Mouse (Mus musculus) mammary gland, adult 2 months (tissue): ENCODE data around the gene Palld. TPM values are rescaled to one million over a fixed set of nuclear protein-coding genes. Genes with fewer than 3 reads are reported as not detected.

Experiments
- polyA plus RNA-seq: library from polyadenylated mRNA; depleted of rRNA; stranded (reverse); fragments of >200 nt; gene quantifications from 2 replicates; pipeline ENCODE4 v1.2.3, GENCODE M21; 2012; ENCODE audit warnings: low replicate concordance; rRNA removed

The Palld gene
- 28.1 and 39.9 TPM in 2 replicates for polyA plus RNA-seq

DNA sequence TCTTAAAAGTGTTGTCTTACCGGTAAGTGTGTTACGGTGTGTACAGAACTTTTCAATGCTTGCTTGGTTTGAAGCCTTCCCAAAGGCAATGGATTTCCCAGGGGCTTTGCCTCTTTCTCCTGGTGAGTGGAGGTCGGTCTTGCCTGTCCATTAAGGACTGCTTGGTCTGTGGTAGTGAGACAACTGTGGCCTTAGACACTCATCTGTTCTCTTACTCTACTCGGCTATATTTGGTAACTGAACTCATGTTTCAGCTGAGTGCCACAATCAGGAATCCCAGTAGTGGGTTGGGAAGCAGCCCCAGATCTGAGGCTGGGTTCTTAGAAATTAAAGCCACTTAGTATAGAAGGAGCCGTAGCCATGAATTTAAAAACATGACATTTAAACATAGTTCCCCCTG lies at the start of gene Palld:
Gene Palld (minus strand): TSS at position 170 of the 400 bp plus-strand sequence.

DNA sequence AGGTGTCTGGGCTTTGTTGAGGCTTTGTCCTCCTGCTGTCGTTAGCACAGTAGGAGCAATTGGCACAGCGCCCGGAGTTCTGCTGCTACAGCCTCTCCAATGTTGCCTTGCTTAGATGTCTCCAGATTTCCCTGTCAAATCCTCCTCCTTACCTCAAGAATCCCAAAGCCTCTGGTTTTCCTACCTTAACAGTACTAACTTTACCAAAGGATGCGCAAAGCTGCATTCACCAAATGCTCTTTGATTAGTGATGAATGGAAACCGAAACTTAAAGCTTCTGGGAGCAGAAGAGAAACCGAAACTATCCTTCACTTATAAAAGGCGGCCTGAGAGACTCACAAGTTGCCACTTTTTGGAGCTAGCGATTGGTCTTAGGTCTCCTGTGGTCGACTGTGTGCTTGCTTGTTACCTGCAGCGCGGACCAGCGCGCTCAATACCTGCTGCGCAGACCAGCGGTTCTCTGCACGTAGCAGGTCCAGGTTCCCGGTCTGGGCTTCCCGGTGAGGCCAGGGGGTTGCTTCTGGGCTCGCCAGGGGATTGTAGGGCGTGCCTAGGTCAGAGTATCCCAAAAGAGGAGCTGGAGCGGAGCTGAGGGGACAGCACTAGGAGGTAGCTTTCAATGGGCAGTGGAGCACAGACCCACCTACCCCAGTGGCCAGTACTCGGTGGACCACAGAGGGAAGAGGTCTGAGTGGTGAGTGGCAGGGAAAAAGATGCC lies 25.4 kb upstream of the Palld start, which contains the start of gene Ddx60:
Gene Ddx60 (plus strand): TSS at position 311 of the 718 bp plus-strand sequence.

DNA sequence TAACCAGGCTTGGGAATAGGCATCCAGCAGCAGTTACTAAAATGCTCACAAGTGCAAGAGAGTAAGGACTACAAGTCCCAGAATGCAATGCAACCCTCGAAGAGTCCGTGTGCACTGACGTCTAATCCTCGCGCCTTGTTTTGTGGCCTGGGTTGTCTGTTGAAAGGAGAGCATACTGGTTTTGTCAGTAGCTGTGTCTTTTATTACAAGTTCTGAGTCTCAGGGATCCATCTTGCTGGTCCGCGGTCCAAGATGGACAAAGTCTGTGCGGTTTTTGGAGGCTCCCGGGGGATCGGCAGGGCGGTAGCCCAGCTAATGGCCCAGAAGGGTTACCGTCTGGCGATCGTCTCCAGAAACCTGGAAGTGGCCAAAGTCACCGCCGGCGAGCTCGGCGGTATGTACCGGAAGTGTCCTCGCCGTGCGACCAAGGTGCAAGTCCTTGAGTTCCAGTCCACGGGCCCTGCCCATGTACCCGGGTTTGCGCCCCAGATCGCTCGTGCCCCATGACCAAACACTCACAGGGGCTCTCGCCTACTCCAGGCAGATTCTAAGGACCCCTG lies 414.8 kb downstream of the Palld start, which contains the start of gene Cbr4:
Gene Cbr4 (plus strand): TSS at position 138 of the 560 bp plus-strand sequence.

Other genes with a start within 250 kb of the Palld start
- gene Ddx60, start 25.4 kb upstream of the Palld start, polyA plus RNA-seq: 1.1 and 2.3 TPM in 2 replicates
- gene Anxa10, start 220.5 kb upstream of the Palld start, polyA plus RNA-seq: not detected in 2 replicates